Mouse (Mus musculus) kidney, adult 2 months (tissue): ENCODE results near the gene Gpr4. TPM values are rescaled to one million over a fixed set of nuclear protein-coding genes. Genes with fewer than 3 reads are reported as not detected.

Experiments
- DNase-seq: peaks from one replicate; pipeline ENCODE4 v3.0.0; 2021
- H3K27ac ChIP-seq: fragments of 200-500 bp; 2 replicates; pipeline ENCODE4 v1.5.1; 2012; ENCODE audit warnings: low read depth, low read length, control low read depth, inconsistent platforms; ENCODE audit not compliant: insufficient read depth
- H3K27me3 ChIP-seq: fragments of 200-500 bp; replicated peaks from 2 replicates; pipeline ENCODE4 v1.6.1; 2012; ENCODE audit warnings: mild to moderate bottlenecking, moderate library complexity, low read length, inconsistent platforms; ENCODE audit not compliant: control insufficient read depth, insufficient read depth
- H3K36me3 ChIP-seq: fragments of 200-500 bp; 2 replicates; pipeline ENCODE4 v1.6.1; 2012; ENCODE audit warnings: mild to moderate bottlenecking, moderate library complexity, low read length, inconsistent platforms; ENCODE audit not compliant: control insufficient read depth, insufficient read depth
- H3K4me1 ChIP-seq: fragments of 200-500 bp; 2 replicates; pipeline ENCODE4 v1.6.1; 2011; ENCODE audit warnings: low read length; ENCODE audit not compliant: control insufficient read depth, insufficient read depth
- H3K4me3 ChIP-seq: fragments of 200-500 bp; 2 replicates; pipeline ENCODE4 v1.5.1; 2011; ENCODE audit warnings: mild to moderate bottlenecking, low read depth, low read length, control low read depth; ENCODE audit not compliant: insufficient read depth
- CTCF ChIP-seq: fragments of 200-500 bp; conservative IDR thresholded peaks from 2 replicates; pipeline ENCODE4 v1.5.1; 2011; ENCODE audit warnings: low read depth, mild to moderate bottlenecking, control low read depth, low read length, moderate library complexity, mixed read lengths; ENCODE audit not compliant: insufficient read depth, insufficient read length
- POLR2A ChIP-seq: fragments of 200-500 bp; IDR thresholded peaks from one replicate; pipeline ENCODE4 v1.6.1; 2011; ENCODE audit warnings: low read depth, low read length, control low read depth
- WGBS: fragments of 180-500 bp; shearing (Covaris S2); methylation state at CpG from one replicate; pipeline ENCODE4 v1.1.7; 2018; 5-methylcytosine and 5-hydroxymethylcytosine counted together
- polyA plus RNA-seq: library from polyadenylated mRNA; depleted of rRNA; stranded (reverse); fragments of >200 nt; gene quantifications from 2 replicates; pipeline ENCODE4 v1.2.3, GENCODE M21; 2012

Gpr4 gene
- polyA plus RNA-seq, 1 experiment: 10.1 TPM

DNA sequence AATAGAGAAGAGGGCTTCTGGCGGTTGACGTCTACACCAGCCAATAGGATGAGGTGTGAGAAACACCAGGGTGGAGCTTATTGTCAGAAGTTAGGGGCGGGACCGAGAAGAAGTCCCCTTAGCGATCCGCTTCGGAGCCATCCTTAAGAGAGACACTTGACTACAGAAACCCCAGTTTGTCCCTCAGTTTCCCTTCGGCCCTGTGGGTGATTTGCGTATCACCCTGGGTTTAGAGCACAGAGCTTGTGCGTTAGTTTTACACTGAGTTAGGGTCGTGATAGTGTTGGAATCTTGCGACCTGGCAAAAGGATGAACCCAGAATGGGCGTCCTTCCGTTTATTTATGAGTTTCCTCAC lies 16.4 kb downstream of the Gpr4 start:
- H3K36me3 ChIP-seq: no peaks in the 10 kb centered on the region
- peak overlapping the region; percentile 61 for H3K27ac ChIP-seq
- no peak for DNase-seq
- peaks cover 33% of the 10 kb centered on the region for H3K4me1 ChIP-seq
- under 1% methylated on average over 14 of the region's 14 CpGs for WGBS
- peak overlapping the region; percentile 67 for H3K4me3 ChIP-seq
- no peak for TF ChIP-seq CTCF
- H3K27me3 ChIP-seq: no peaks in the 10 kb centered on the region

DNA sequence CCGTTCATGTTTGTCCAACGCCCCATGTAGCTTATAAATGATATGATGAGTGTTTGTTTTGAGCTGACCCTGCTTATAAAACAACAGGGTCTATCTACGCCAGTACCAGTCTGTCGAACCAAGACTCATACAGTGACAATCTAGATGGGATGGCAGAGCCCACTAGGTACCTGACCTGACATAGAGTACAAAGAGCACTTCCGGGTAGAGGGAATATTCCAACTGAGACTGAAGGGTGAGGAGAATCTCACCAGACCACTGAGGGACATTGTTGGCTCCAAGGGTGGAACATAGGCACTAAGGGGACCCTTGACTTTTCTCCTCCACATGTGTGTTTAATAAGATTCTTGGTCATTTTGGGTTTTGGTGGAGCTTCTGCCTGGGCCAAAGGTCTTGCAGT lies 17.1 kb downstream of the Gpr4 start:
- TF ChIP-seq POLR2A: no peak
- no peak for TF ChIP-seq CTCF
- H3K4me1 ChIP-seq: peaks cover 33% of the 10 kb centered on the region
- H3K27me3 ChIP-seq: no peaks in the 10 kb centered on the region
- 17% methylated on average over 5 of the region's 5 CpGs for WGBS
- no peaks in the 10 kb centered on the region for H3K36me3 ChIP-seq
- peak overlapping the region; percentile 61 for H3K27ac ChIP-seq
- no peak for DNase-seq
- peak overlapping the region; percentile 67 for H3K4me3 ChIP-seq

DNA sequence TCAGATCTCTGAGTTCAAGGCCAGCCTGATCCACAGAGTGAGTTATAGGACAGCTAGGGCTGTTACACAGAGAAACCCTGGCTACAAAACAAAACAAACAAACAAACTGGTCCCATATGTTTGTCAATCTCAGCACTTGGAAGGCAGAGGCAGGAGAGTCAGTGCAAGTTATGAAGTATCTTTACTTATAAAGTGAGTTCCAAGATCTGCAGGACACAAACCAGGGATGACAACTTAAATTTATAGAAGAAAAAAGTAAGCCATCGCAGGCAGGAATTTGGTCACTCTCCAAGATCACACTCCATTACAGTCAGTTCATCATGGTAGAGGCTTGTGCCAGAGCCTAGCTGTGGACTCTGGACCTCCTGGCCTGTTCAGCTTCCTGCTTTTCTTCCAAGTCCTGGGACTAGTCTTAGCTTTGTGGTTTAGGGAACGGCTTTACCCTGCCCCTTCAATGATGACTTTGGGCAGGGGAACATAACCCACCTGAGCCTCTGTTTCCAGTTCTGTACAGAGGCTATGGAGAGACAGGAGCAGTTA lies 17.8 kb downstream of the Gpr4 start:
- TF ChIP-seq CTCF (no peak), POLR2A (no peak)
- no peak overlapping the region for H3K4me3 ChIP-seq
- no peaks in the 10 kb centered on the region for H3K27me3 ChIP-seq
- peaks cover 33% of the 10 kb centered on the region for H3K4me1 ChIP-seq
- peak overlapping the region; percentile 85 for H3K27ac ChIP-seq
- no peaks in the 10 kb centered on the region for H3K36me3 ChIP-seq
- DNase-seq: peak; percentile 86
- WGBS: 52% methylated on average over 2 of the region's 2 CpGs

DNA sequence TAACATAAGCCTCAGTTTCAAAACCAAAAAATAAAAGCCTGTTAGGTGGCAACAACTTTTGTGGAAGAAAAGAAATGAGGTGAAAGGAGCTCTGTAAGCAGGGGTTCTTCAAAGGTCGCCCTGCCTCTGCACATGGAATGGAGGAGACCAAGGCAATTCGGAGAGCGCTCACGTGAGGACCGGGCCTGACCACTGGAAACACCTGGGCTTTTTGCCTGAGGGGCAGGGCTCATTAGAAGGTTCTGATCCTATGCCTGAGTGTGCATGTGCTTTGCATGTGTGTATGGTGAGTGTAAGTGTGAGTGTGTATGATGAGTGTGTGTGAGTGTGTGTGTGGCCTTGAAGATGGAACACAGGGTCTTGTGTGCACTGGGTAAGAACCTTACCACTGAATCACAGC lies 18.6 kb downstream of the Gpr4 start:
- no peaks in the 10 kb centered on the region for H3K27me3 ChIP-seq
- peak overlapping the region; percentile 85 for H3K27ac ChIP-seq
- TF ChIP-seq POLR2A (no peak), CTCF (no peak)
- DNase-seq: peak; percentile 29
- no peak overlapping the region for H3K4me3 ChIP-seq
- peaks cover 33% of the 10 kb centered on the region for H3K4me1 ChIP-seq
- H3K36me3 ChIP-seq: no peaks in the 10 kb centered on the region
- WGBS: 73% methylated on average over 5 of the region's 5 CpGs

DNA sequence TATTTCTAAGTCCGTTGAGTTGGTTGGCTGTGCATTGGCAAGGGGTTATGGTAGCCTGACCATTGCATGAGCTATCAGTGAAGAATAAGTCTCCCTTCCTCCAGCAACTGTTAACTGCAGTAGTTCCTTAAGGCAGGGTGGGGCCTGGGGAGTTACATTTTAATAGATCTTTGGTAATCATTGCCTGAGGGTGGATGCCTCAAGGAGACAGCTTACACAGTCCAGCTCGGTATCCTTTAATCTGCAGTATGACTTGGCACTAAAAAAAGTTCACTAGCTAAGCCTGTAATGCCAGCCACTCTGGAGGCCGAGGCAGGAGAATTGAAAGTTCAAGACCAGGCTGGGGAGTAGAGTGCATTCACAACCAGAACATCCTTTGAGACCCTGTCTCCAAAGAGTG lies 19.5 kb downstream of the Gpr4 start:
- no peak for TF ChIP-seq POLR2A
- TF ChIP-seq CTCF: no peak
- Histone ChIP-seq H3K36me3 (no peaks in the 10 kb centered on the region), H3K27ac (peak overlapping the region; percentile 85), H3K27me3 (no peaks in the 10 kb centered on the region), H3K4me3 (no peak overlapping the region), H3K4me1 (peaks cover 31% of the 10 kb centered on the region)
- WGBS: 50% methylated on average over 3 of the region's 3 CpGs
- DNase-seq: peak; percentile 86

GRCm38 (mm10) chr7:19234652-19235051 lies 22.3 kb downstream of the Gpr4 start:
- 62% methylated on average over 5 of the region's 5 CpGs for WGBS
- Histone ChIP-seq H3K36me3 (no peaks in the 10 kb centered on the region), H3K4me1 (peaks cover 26% of the 10 kb centered on the region; the same call in 1 of the 2 replicates), H3K27me3 (no peaks in the 10 kb centered on the region), H3K27ac (no peak overlapping the region), H3K4me3 (no peak overlapping the region)
- DNase-seq: no peak
- TF ChIP-seq POLR2A (no peak), CTCF (no peak)

DNA sequence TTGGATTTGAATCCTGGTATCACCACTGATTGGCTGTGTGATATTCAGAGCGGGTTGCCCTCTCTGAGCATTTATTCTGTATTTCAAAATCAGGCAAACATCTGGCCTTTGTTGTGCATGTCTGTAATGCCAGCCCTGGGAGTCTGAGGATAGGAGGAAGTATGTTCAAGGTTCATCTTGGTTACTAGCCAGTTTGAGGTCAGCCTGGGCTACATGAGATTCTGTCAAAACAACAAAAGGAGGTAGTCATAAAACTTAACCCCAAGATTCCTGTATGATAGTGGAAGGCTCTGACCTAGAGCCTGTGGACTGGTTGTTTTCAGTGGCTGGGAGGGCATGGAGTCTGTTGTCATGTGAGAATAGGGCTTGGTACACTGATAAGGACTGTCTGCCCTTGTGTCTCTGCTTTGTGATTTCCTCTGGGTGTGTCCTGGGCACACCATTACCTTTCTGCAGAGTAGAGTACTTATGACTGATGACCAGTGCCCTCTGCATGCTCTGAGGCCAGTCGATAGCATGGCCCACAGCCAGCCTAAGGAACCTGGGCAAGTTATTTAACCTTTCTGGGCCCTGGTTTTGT lies 22.8 kb downstream of the Gpr4 start:
- Histone ChIP-seq H3K4me3 (no peak overlapping the region), H3K4me1 (peaks cover 26% of the 10 kb centered on the region; the same call in 1 of the 2 replicates), H3K27me3 (no peaks in the 10 kb centered on the region), H3K27ac (no peak overlapping the region), H3K36me3 (no peaks in the 10 kb centered on the region)
- no peak for DNase-seq
- TF ChIP-seq CTCF: no peak
- TF ChIP-seq POLR2A: no peak
- 61% methylated on average over 2 of the region's 2 CpGs for WGBS

DNA sequence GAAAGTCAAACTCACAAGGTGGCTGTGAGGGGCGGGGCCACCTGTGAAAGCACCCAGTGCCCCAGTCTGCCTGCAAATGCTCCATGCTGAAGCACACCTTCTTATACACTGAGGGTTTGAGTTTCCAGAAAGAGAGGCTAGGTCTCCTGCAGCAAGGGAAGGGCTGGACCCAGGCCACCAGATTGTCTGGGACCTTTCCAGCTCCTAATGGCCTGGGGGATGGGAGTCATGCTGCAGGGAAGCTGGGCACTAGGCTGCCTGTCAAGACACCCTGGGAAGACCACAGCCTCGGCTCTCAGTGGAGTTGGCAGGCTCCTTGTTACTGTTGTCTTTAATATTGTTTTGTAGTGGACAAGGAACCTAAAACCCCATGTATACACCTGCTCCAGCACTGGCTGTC lies 24.1 kb downstream of the Gpr4 start:
- Histone ChIP-seq H3K27me3 (no peaks in the 10 kb centered on the region), H3K36me3 (no peaks in the 10 kb centered on the region), H3K4me1 (peaks cover 15% of the 10 kb centered on the region; the same call in 1 of the 2 replicates), H3K4me3 (no peak overlapping the region), H3K27ac (no peak overlapping the region)
- no peak for DNase-seq
- 62% methylated on average over 2 of the region's 2 CpGs for WGBS
- TF ChIP-seq CTCF (no peak), POLR2A (no peak)
